Mouse (Mus musculus) lung, postnatal 4 days (tissue): Measurements from ENCODE around the gene Olfr99.
"Not testable (repeated sequence)": the region's sequence is repeated elsewhere in the genome, so short reads cannot be mapped to it uniquely, and the experiment has no call there.

Experiments
- DNase-seq, 2 experiments: peaks; one replicate each; pipeline ENCODE4 v3.0.0; 2021

Gene Olfr99

GRCm38 (mm10) chr17:37283360-37283759 lies at the start of gene Olfr99:
Gene Olfr99 (minus strand): TSS chr17:37283460.
- no peak for DNase-seq

- no peak for DNase-seq
Observed at GRCm38 (mm10) chr17:37316954-37317353, 33.7 kb upstream of the Olfr99 start, which contains the start of gene Olfr102. Gene Olfr102 (minus strand): TSS chr17:37317054.

- DNase-seq: no peak
Observed at GRCm38 (mm10) chr17:37310146-37310699, 27.0 kb upstream of the Olfr99 start.

- no peak for DNase-seq
Observed at GRCm38 (mm10) chr17:37308483-37308882, 25.2 kb upstream of the Olfr99 start.

GRCm38 (mm10) chr17:37304213-37304612 lies 21.0 kb upstream of the Olfr99 start, which contains the start of gene Olfr101:
Gene Olfr101 (minus strand): TSS chr17:37304313.
- DNase-seq: no peak

DNA sequence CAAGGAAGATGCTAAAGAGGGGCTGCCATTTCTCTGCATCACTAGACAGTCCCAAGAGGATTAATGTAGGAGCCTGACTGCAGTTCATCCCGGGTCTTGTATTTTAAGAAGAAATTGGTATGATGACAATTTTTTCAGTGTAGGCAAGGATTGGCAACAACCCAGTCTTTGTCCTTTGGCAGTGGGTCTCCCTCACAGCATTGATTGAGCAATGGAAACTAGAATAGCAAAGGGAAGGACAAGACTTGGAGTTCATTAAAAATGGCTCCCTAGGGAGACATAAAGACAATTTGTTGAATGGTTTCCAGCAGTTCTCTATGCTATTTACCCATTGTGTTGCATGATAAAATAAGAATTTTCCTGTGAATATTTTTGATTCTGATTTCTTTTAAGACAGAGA lies 2.9 kb downstream of the Olfr99 start:
- DNase-seq: no peak

- no peak for DNase-seq
Observed at GRCm38 (mm10) chr17:37276573-37276972, 6.7 kb downstream of the Olfr99 start.

DNA sequence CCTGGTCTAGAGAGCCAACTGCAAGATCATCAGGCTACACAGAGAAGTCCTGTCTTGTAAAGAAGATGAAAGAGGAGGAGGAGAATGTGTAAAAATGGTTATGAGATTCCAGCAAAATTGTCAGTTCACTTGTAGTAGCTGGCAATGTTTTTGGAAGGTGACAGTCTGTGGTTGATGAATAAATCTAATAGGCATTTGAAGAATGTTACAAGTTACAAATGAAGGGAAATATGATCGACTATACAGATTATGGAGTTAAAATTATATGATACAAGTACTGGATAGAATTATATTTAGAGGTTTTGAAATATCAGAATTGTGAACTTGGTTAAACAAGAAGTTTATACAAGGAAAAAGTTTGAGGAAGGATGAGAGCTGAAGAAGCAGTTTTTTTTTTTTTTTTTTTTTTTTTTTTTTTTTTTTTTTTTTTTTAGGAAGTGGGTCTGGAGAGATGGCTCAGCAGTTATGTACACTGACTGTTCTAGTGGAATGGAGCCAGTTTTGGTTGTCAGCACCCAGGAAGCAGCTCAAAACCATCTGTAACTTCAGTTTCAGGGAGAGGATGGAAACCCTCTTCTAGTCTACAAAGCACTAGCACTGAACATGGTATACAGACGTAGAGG lies 7.5 kb downstream of the Olfr99 start:
- DNase-seq: no peak

DNA sequence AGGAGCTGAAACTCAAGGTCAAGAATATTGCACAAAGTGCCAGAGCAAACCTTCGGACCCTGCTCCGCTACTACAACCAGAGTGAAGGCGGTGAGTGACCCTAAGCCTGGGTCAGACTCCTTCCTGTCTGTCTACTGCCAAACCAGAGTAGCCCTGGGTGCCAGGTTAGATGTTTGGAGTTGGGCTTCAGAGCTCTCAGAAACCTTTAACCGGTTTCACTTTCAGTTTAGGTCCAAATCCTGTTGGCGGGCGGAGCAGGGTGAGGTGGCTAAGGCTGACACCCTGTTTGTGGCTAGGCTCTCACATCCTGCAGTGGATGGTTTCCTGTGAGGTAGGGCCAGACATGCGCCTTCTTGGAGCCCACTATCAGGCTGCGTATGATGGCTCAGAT lies 12.6 kb downstream of the Olfr99 start:
- DNase-seq: peak; percentile 49 to 54

GRCm38 (mm10) chr17:37270058-37270701 lies 13.1 kb downstream of the Olfr99 start, which contains the start of gene H2-M3:
Gene H2-M3 (plus strand): TSS chr17:37270220.
- DNase-seq: peak; percentile 51 to 92

DNA sequence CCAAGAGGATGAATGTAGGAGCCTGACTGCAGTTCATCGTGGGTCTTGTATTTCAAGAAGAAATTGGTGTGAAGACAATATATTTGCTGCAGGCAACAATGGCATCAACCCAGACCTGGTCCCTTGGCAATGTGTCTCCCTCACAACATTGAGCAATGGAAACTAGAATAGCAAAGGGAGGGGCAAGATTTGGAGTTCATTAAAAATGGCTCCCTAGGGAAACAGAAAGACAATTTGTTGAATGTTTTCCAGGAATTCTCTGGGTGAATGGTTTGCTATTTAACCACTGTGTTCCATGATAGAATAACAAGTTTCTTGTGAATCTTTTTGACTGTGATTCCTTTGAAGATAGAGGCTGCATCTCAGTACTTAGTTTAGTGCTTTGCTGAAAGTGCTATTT lies 19.6 kb downstream of the Olfr99 start, which contains the start of gene Olfr98:
Olfr98 (minus strand) TSS at position 124 of the 400 bp plus-strand sequence.
- no peak for DNase-seq

GRCm38 (mm10) chr17:37250544-37250943 lies 32.7 kb downstream of the Olfr99 start:
- DNase-seq: peak in 1 of 2 experiments; percentile 6

DNA sequence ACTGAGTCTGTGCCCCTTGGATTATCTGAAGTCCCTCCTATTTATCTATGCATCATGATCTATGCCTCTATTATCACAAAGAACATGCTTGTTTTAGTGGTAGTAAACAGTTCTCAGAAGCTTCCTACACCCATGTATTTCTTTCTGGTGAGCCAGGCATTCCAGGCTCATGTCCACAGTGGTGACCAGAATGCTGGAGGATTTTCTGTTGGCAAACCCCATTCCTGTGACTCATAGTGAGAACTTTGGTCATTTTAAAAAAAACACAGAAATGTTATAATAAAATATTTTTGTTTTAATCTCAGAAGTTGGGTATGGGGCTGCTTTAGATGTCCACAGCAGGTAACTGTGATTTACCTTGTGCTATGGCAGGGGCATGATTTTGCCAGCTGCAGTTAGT lies 33.8 kb downstream of the Olfr99 start:
- no peak for DNase-seq

GRCm38 (mm10) chr17:37246715-37247114 lies 36.5 kb downstream of the Olfr99 start:
- peak in 1 of 2 experiments; percentile 37 for DNase-seq

GRCm38 (mm10) chr17:37242198-37242597 lies 41.1 kb downstream of the Olfr99 start:
- no peak for DNase-seq

GRCm38 (mm10) chr17:37237230-37237629 lies 46.0 kb downstream of the Olfr99 start, which contains the start of gene Olfr97:
Gene Olfr97 (minus strand): TSS chr17:37237330.
- not testable (repeated sequence) for DNase-seq
